Comparison of ENCODE assay signal across 10 mouse cellular contexts in genomic region chr3:88500655-88501365, GRCm38 (mm10). TPM values are rescaled to one million over a fixed set of nuclear protein-coding genes. Genes with fewer than 3 reads are reported as not detected.
A peak's percentile ranks its signal among the peaks of the same experiment; 100 is the strongest.
DNase-seq lines count a peak whose midpoint lies in the region; ATAC-seq and TF ChIP-seq lines count a peak whose summit lies in the region.
"Had no signal": no experiment of that assay in that cellular context is flagged by ENCODE, and none has a peak within 500 bp of the region (broad histone marks: within the 10 kb centered on the region; RNA-seq: fewer than 3 reads in every experiment).

No protein-coding gene starts in this region.

- no peaks in the 10 kb centered on the region for H3K27me3 ChIP-seq in midbrain, postnatal 0 days (ENCODE audit: insufficient read depth, low read length)
- H3K27me3 ChIP-seq in midbrain, embryonic 10.5 days (ENCODE audit: low read depth, poor library complexity, severe bottlenecking), result peaks cover 49% of the 10 kb centered on the region

- ATAC-seq in midbrain, postnatal 0 days (ENCODE audit: low FRiP score), result no peak

- H3K27ac ChIP-seq in gastrocnemius, adult 2 months, result peak overlapping the region; percentile 98
- H3K27ac ChIP-seq in midbrain, postnatal 0 days (ENCODE audit: low read depth, low read length), result no peak overlapping the region
- no peak overlapping the region for H3K27ac ChIP-seq in midbrain, embryonic 10.5 days (replicated peaks)

- TF ChIP-seq CTCF in gastrocnemius, adult 2 months (IDR thresholded peaks at IDR 0.05), result no peak
- TF ChIP-seq CTCF in midbrain, postnatal 0 days (IDR thresholded peaks at IDR 0.05), result no peak

- H3K9ac ChIP-seq in midbrain, postnatal 0 days (replicated peaks; ENCODE audit: low read length, poor library complexity, severe bottlenecking), result no peak overlapping the region

- no peaks in the 10 kb centered on the region for H3K9me3 ChIP-seq in midbrain, postnatal 0 days (ENCODE audit: low read length)
- H3K9me3 ChIP-seq in midbrain, embryonic 10.5 days (replicated peaks), result no peaks in the 10 kb centered on the region

- 50% methylated on average over 4 of the region's 4 CpGs for WGBS in midbrain, postnatal 0 days
- 59% methylated on average over 4 of the region's 4 CpGs for WGBS in midbrain, embryonic 10.5 days

- H3K4me1 ChIP-seq in midbrain, postnatal 0 days (ENCODE audit: insufficient read depth, low read length), result peaks cover 9% of the 10 kb centered on the region; the same call in 1 of the 2 replicates
- H3K4me1 ChIP-seq in midbrain, embryonic 10.5 days, result peaks cover 47% of the 10 kb centered on the region

- peak overlapping the region; percentile 86 for H3K4me3 ChIP-seq in gastrocnemius, adult 2 months
- peak overlapping the region; percentile 90; the same call in 1 of the 2 replicates for H3K4me3 ChIP-seq in midbrain, postnatal 0 days (ENCODE audit: low read depth, low read length)
- H3K4me3 ChIP-seq in midbrain, embryonic 10.5 days, result no peak overlapping the region

- intact Hi-C loops in gastrocnemius, adult 2 months (cut with DNase I), result no loop called here

- peak overlapping the region; percentile 21 for H3K4me2 ChIP-seq in midbrain, postnatal 0 days (ENCODE audit: low read depth, low read length, poor library complexity, severe bottlenecking)

- peaks cover 4% of the 10 kb centered on the region; the same call in 1 of the 2 replicates for H3K36me3 ChIP-seq in midbrain, postnatal 0 days (ENCODE audit: insufficient read depth, low read length)
- H3K36me3 ChIP-seq in midbrain, embryonic 10.5 days, result no peaks in the 10 kb centered on the region

- DNase-seq in gastrocnemius, adult 2 months, result no peak
- no peak for DNase-seq in gastrocnemius, adult 18-20 months (ENCODE audit: low spot score)
- DNase-seq in midbrain, postnatal 0 days (ENCODE audit: low spot score), result no peak
- DNase-seq in midbrain, embryonic 10.5 days (ENCODE audit: low spot score), result no peak
- DNase-seq in kidney, postnatal 36 days, result peak; percentile 80 to 83
- DNase-seq in spleen, adult 18-20 months, result no peak
- DNase-seq in testis, postnatal 10 days (ENCODE audit: low spot score), result no peak
- no peak for DNase-seq in right cerebral cortex, postnatal 4 days
- DNase-seq: adrenal gland, postnatal 25 days; midbrain, embryonic 14.5 days had no signal

RNA-seq across cellular contexts. Expression of gene Lmna, which starts 8.9 kb away (rescaled TPM):
- 10 to 100 TPM; 67.5 to 82.5 TPM for total RNA-seq in gastrocnemius, adult 2 months (2021)
- 10 to 100 TPM; 68.3 to 89.6 TPM for total RNA-seq in gastrocnemius, adult 18-20 months (2021)
- total RNA-seq in midbrain, postnatal 0 days (2014; rRNA removed), result 57.6 and 75.0 TPM in 2 replicates
- polyA plus RNA-seq in midbrain, postnatal 0 days (2015; fragmentation: Nextera tagmentation; extraction: Ambion mirVana), result 74.1 and 77.2 TPM in 2 replicates
- 13.5 and 18.3 TPM in 2 replicates for polyA plus RNA-seq in midbrain, embryonic 10.5 days (2016; fragmentation: Nextera tagmentation; extraction: Ambion mirVana)

RNA-seq across cellular contexts. Expression of gene Mex3a, which starts 31.4 kb away (rescaled TPM):
- under 1 TPM; 0.15 to 0.20 TPM for total RNA-seq in gastrocnemius, adult 2 months (2021)
- total RNA-seq in gastrocnemius, adult 18-20 months (2021), result under 1 TPM; 0.17 to 0.18 TPM
- total RNA-seq in midbrain, postnatal 0 days (2014; rRNA removed), result 56.9 and 58.2 TPM in 2 replicates
- 15.4 and 16.1 TPM in 2 replicates for polyA plus RNA-seq in midbrain, postnatal 0 days (2015; fragmentation: Nextera tagmentation; extraction: Ambion mirVana)
- polyA plus RNA-seq in midbrain, embryonic 10.5 days (2016; fragmentation: Nextera tagmentation; extraction: Ambion mirVana), result 27.7 and 33.8 TPM in 2 replicates

RNA-seq across cellular contexts. Expression of gene Sema4a, which starts 39.8 kb away (rescaled TPM):
- 1 to 10 TPM; 1.2 to 1.8 TPM for total RNA-seq in gastrocnemius, adult 2 months (2021)
- 1 to 10 TPM; 1.4 to 2.0 TPM for total RNA-seq in gastrocnemius, adult 18-20 months (2021)
- total RNA-seq in midbrain, postnatal 0 days (2014; rRNA removed), result 52.6 and 62.0 TPM in 2 replicates
- polyA plus RNA-seq in midbrain, postnatal 0 days (2015; fragmentation: Nextera tagmentation; extraction: Ambion mirVana), result 42.1 and 44.2 TPM in 2 replicates
- polyA plus RNA-seq in midbrain, embryonic 10.5 days (2016; fragmentation: Nextera tagmentation; extraction: Ambion mirVana), result 4.9 and 10.5 TPM in 2 replicates

RNA-seq across cellular contexts. Expression of gene Rab25, which starts 47.3 kb away (rescaled TPM):
- not detected for total RNA-seq in gastrocnemius, adult 2 months (2021)
- not detected for total RNA-seq in gastrocnemius, adult 18-20 months (2021)
- 0.60 TPM in 1 of 2 replicates, not detected in the other for total RNA-seq in midbrain, postnatal 0 days (2014; rRNA removed)
- 0.46 TPM in 1 of 2 replicates, not detected in the other for polyA plus RNA-seq in midbrain, postnatal 0 days (2015; fragmentation: Nextera tagmentation; extraction: Ambion mirVana)
- 0.49 and 0.79 TPM in 2 replicates for polyA plus RNA-seq in midbrain, embryonic 10.5 days (2016; fragmentation: Nextera tagmentation; extraction: Ambion mirVana)
- total RNA-seq: adrenal gland, postnatal 25 days had no signal
- polyA plus RNA-seq: midbrain, embryonic 14.5 days had no signal

RNA-seq across cellular contexts. Expression of gene Lamtor2, which starts 52.1 kb away (rescaled TPM):
- 100 to 1,000 TPM in 1 of 2 experiments, 10 to 100 TPM in 1; 70.9 to 104 TPM for total RNA-seq in gastrocnemius, adult 2 months (2021)
- total RNA-seq in gastrocnemius, adult 18-20 months (2021), result 10 to 100 TPM; 90.8 to 95.9 TPM
- 46.7 and 66.0 TPM in 2 replicates for total RNA-seq in midbrain, postnatal 0 days (2014; rRNA removed)
- 187 and 205 TPM in 2 replicates for polyA plus RNA-seq in midbrain, postnatal 0 days (2015; fragmentation: Nextera tagmentation; extraction: Ambion mirVana)
- polyA plus RNA-seq in midbrain, embryonic 10.5 days (2016; fragmentation: Nextera tagmentation; extraction: Ambion mirVana), result 175 and 192 TPM in 2 replicates

Comparison
In these comparisons a context has a peak if more than half of its experiments do, and no peak if none do; other contexts are left out.
1. DNase-seq: peak in kidney, postnatal 36 days (2 of 2); none in gastrocnemius, adult 2 months (single experiment), gastrocnemius, adult 18-20 months (single experiment), midbrain, postnatal 0 days (single experiment), midbrain, embryonic 10.5 days (single experiment), spleen, adult 18-20 months (0 of 2), testis, postnatal 10 days (single experiment) and right cerebral cortex, postnatal 4 days (single experiment).
2. RNA of gene Mex3a, which starts 31.4 kb away (total RNA-seq): 56.9 to 58.2 TPM in midbrain, postnatal 0 days; 0.15 to 0.20 TPM in gastrocnemius, adult 2 months and 0.17 to 0.18 TPM in gastrocnemius, adult 18-20 months; every median in the first group is over 10 times any median in the second.
3. RNA of gene Sema4a, which starts 39.8 kb away (total RNA-seq): 52.6 to 62.0 TPM in midbrain, postnatal 0 days; 1.4 to 2.0 TPM in gastrocnemius, adult 18-20 months and 1.2 to 1.8 TPM in gastrocnemius, adult 2 months; every median in the first group is over 10 times any median in the second.